Mouse (Mus musculus): ENCODE data around the gene Taf11. TPM values are rescaled to one million over a fixed set of nuclear protein-coding genes. Genes with fewer than 3 reads are reported as not detected.

Taf11 gene
- polyA plus RNA-seq, 1 experiment: 40.6 TPM

GRCm38 (mm10) chr17:27946371-27946770 is 36.7 kb upstream of the Taf11 start:
- Histone ChIP-seq H3K4me3 (ENCODE audit: low read depth, low read length) (no peak overlapping the region), H3K27ac (ENCODE audit: insufficient read depth, low read length) (no peak overlapping the region), H3K9ac (ENCODE audit: low read depth, poor library complexity, severe bottlenecking) (no peak overlapping the region), H3K36me3 (ENCODE audit: control insufficient read depth, insufficient read depth, low read length, poor library complexity, severe bottlenecking) (no peaks in the 10 kb centered on the region), H3K27me3 (ENCODE audit: control insufficient read depth, insufficient read depth, low read length, poor library complexity, severe bottlenecking) (no peaks in the 10 kb centered on the region), H3K9me3 (replicated peaks; ENCODE audit: control insufficient read depth, insufficient read depth, low read length, poor library complexity, severe bottlenecking) (no peaks in the 10 kb centered on the region), H3K4me1 (ENCODE audit: control insufficient read depth, insufficient read depth, low read length) (peaks cover 3% of the 10 kb centered on the region)
- TF ChIP-seq POLR2A (IDR thresholded peaks at IDR 0.05; ENCODE audit: insufficient read depth, low read length): no peak
- no peak for TF ChIP-seq CTCF (IDR thresholded peaks at IDR 0.05; ENCODE audit: low read depth, low read length)
- no peak for TF ChIP-seq EP300 (IDR thresholded peaks at IDR 0.05; ENCODE audit: insufficient read depth, low read depth, low read length)

GRCm38 (mm10) chr17:27945546-27946216 is 36.0 kb upstream of the Taf11 start:
- no peaks in the 10 kb centered on the region for H3K36me3 ChIP-seq (ENCODE audit: control insufficient read depth, insufficient read depth, low read length, poor library complexity, severe bottlenecking)
- H3K9me3 ChIP-seq (replicated peaks; ENCODE audit: control insufficient read depth, insufficient read depth, low read length, poor library complexity, severe bottlenecking): no peaks in the 10 kb centered on the region
- H3K27ac ChIP-seq (ENCODE audit: insufficient read depth, low read length): no peak overlapping the region
- H3K9ac ChIP-seq (ENCODE audit: low read depth, poor library complexity, severe bottlenecking): no peak overlapping the region
- no peak overlapping the region for H3K4me3 ChIP-seq (ENCODE audit: low read depth, low read length)
- peaks cover 6% of the 10 kb centered on the region for H3K4me1 ChIP-seq (ENCODE audit: control insufficient read depth, insufficient read depth, low read length)
- TF ChIP-seq POLR2A (IDR thresholded peaks at IDR 0.05; ENCODE audit: insufficient read depth, low read length) (no peak), EP300 (IDR thresholded peaks at IDR 0.05; ENCODE audit: insufficient read depth, low read depth, low read length) (no peak)
- H3K27me3 ChIP-seq (ENCODE audit: control insufficient read depth, insufficient read depth, low read length, poor library complexity, severe bottlenecking): no peaks in the 10 kb centered on the region

- peaks cover 8% of the 10 kb centered on the region for H3K4me1 ChIP-seq (ENCODE audit: control insufficient read depth, insufficient read depth, low read length)
These were observed 32.5 kb upstream of the Taf11 start for GRCm38 (mm10) chr17:27942131-27942530.

GRCm38 (mm10) chr17:27941698-27942097 is 32.1 kb upstream of the Taf11 start:
- H3K27ac ChIP-seq (ENCODE audit: insufficient read depth, low read length): no peak overlapping the region

More at GRCm38 (mm10) chr17:27942131-27942530, 32.5 kb upstream of the Taf11 start:
- H3K36me3 ChIP-seq (ENCODE audit: control insufficient read depth, insufficient read depth, low read length, poor library complexity, severe bottlenecking): no peaks in the 10 kb centered on the region
- no peak overlapping the region for H3K9ac ChIP-seq (ENCODE audit: low read depth, poor library complexity, severe bottlenecking)
- no peak overlapping the region for H3K27ac ChIP-seq (ENCODE audit: insufficient read depth, low read length)
- TF ChIP-seq POLR2A (IDR thresholded peaks at IDR 0.05; ENCODE audit: insufficient read depth, low read length): no peak
- TF ChIP-seq EP300 (IDR thresholded peaks at IDR 0.05; ENCODE audit: insufficient read depth, low read depth, low read length): no peak
- no peak for TF ChIP-seq CTCF (IDR thresholded peaks at IDR 0.05; ENCODE audit: low read depth, low read length)
- no peaks in the 10 kb centered on the region for H3K9me3 ChIP-seq (replicated peaks; ENCODE audit: control insufficient read depth, insufficient read depth, low read length, poor library complexity, severe bottlenecking)
- H3K4me3 ChIP-seq (ENCODE audit: low read depth, low read length): no peak overlapping the region
- no peaks in the 10 kb centered on the region for H3K27me3 ChIP-seq (ENCODE audit: control insufficient read depth, insufficient read depth, low read length, poor library complexity, severe bottlenecking)

GRCm38 (mm10) chr17:27941178-27941577 is 31.5 kb upstream of the Taf11 start:
- no peak overlapping the region for H3K4me3 ChIP-seq (ENCODE audit: low read depth, low read length)
- no peaks in the 10 kb centered on the region for H3K9me3 ChIP-seq (replicated peaks; ENCODE audit: control insufficient read depth, insufficient read depth, low read length, poor library complexity, severe bottlenecking)
- no peaks in the 10 kb centered on the region for H3K36me3 ChIP-seq (ENCODE audit: control insufficient read depth, insufficient read depth, low read length, poor library complexity, severe bottlenecking)
- TF ChIP-seq POLR2A (IDR thresholded peaks at IDR 0.05; ENCODE audit: insufficient read depth, low read length) (no peak), EP300 (IDR thresholded peaks at IDR 0.05; ENCODE audit: insufficient read depth, low read depth, low read length) (peak; percentile 48; the same call in 1 of the 2 replicates)
- peak overlapping the region; percentile 24 for H3K27ac ChIP-seq (ENCODE audit: insufficient read depth, low read length)
- H3K4me1 ChIP-seq (ENCODE audit: control insufficient read depth, insufficient read depth, low read length): peaks cover 8% of the 10 kb centered on the region
- H3K27me3 ChIP-seq (ENCODE audit: control insufficient read depth, insufficient read depth, low read length, poor library complexity, severe bottlenecking): no peaks in the 10 kb centered on the region
- no peak overlapping the region for H3K9ac ChIP-seq (ENCODE audit: low read depth, poor library complexity, severe bottlenecking)

More at GRCm38 (mm10) chr17:27941698-27942097, 32.1 kb upstream of the Taf11 start:
- Histone ChIP-seq H3K36me3 (ENCODE audit: control insufficient read depth, insufficient read depth, low read length, poor library complexity, severe bottlenecking) (no peaks in the 10 kb centered on the region), H3K4me1 (ENCODE audit: control insufficient read depth, insufficient read depth, low read length) (peaks cover 8% of the 10 kb centered on the region), H3K9me3 (replicated peaks; ENCODE audit: control insufficient read depth, insufficient read depth, low read length, poor library complexity, severe bottlenecking) (no peaks in the 10 kb centered on the region), H3K4me3 (ENCODE audit: low read depth, low read length) (no peak overlapping the region), H3K9ac (ENCODE audit: low read depth, poor library complexity, severe bottlenecking) (no peak overlapping the region), H3K27me3 (ENCODE audit: control insufficient read depth, insufficient read depth, low read length, poor library complexity, severe bottlenecking) (no peaks in the 10 kb centered on the region)
- TF ChIP-seq EP300 (IDR thresholded peaks at IDR 0.05; ENCODE audit: insufficient read depth, low read depth, low read length): no peak
- no peak for TF ChIP-seq CTCF (IDR thresholded peaks at IDR 0.05; ENCODE audit: low read depth, low read length)
- TF ChIP-seq POLR2A (IDR thresholded peaks at IDR 0.05; ENCODE audit: insufficient read depth, low read length): no peak

- no peaks in the 10 kb centered on the region for H3K27me3 ChIP-seq (ENCODE audit: control insufficient read depth, insufficient read depth, low read length, poor library complexity, severe bottlenecking)
- no peak overlapping the region for H3K9ac ChIP-seq (ENCODE audit: low read depth, poor library complexity, severe bottlenecking)
- H3K4me3 ChIP-seq (ENCODE audit: low read depth, low read length): no peak overlapping the region
- peaks cover 8% of the 10 kb centered on the region for H3K4me1 ChIP-seq (ENCODE audit: control insufficient read depth, insufficient read depth, low read length)
- H3K27ac ChIP-seq (ENCODE audit: insufficient read depth, low read length): peak overlapping the region; percentile 67
- no peak for TF ChIP-seq CTCF (IDR thresholded peaks at IDR 0.05; ENCODE audit: low read depth, low read length)
- peak; percentile 89 for TF ChIP-seq EP300 (IDR thresholded peaks at IDR 0.05; ENCODE audit: insufficient read depth, low read depth, low read length)
- TF ChIP-seq POLR2A (IDR thresholded peaks at IDR 0.05; ENCODE audit: insufficient read depth, low read length): no peak
- H3K36me3 ChIP-seq (ENCODE audit: control insufficient read depth, insufficient read depth, low read length, poor library complexity, severe bottlenecking): no peaks in the 10 kb centered on the region
- no peaks in the 10 kb centered on the region for H3K9me3 ChIP-seq (replicated peaks; ENCODE audit: control insufficient read depth, insufficient read depth, low read length, poor library complexity, severe bottlenecking)
These were observed 30.7 kb upstream of the Taf11 start for GRCm38 (mm10) chr17:27940352-27940751.

Data from ES-Bruce4 (cell line).